Mouse (Mus musculus) CH12.LX (cell line): Measurements from ENCODE around the gene Cttnbp2nl. TPM values are rescaled to one million over a fixed set of nuclear protein-coding genes. Genes with fewer than 3 reads are reported as not detected.

Experiments used
- DNase-seq: peaks from one replicate; pipeline ENCODE4 v3.0.0-alpha.2; 2013; ENCODE audit errors: extremely low read depth
- H3K27ac ChIP-seq: 2 replicates; pipeline ENCODE4 v1.5.1; 2012; ENCODE audit warnings: low read depth, mild to moderate bottlenecking, control low read depth, moderate library complexity; ENCODE audit not compliant: insufficient read depth
- H3K27me3 ChIP-seq: replicated peaks from 2 replicates; pipeline ENCODE3; 2012; ENCODE audit warnings: inconsistent platforms
- H3K36me3 ChIP-seq, 2 experiments: replicated peaks in 1 of 2; 2 replicates each; pipeline versions ENCODE3 to v1.6.1; 2012; ENCODE audit warnings: inconsistent platforms in 1 of 2, low read length in 1 of 2, mild to moderate bottlenecking in 1 of 2, mixed read lengths in 1 of 2, moderate library complexity in 1 of 2; ENCODE audit not compliant: control insufficient read depth in 1 of 2, insufficient read depth in 1 of 2
- H3K4me1 ChIP-seq, 2 experiments: 2 replicates each; pipeline ENCODE4 v1.6.1; 2012; ENCODE audit warnings: inconsistent platforms in 1 of 2, moderate library complexity in 1 of 2; ENCODE audit not compliant: insufficient read depth in 2 of 2, control insufficient read depth in 1 of 2
- H3K4me2 ChIP-seq: 2 replicates; pipeline ENCODE4 v1.6.1; 2012; ENCODE audit warnings: low read depth, mild to moderate bottlenecking, control low read depth; ENCODE audit not compliant: poor library complexity, insufficient read depth, severe bottlenecking
- H3K4me3 ChIP-seq, 3 experiments: fragments of 150-350 bp in 1 of 3; sonication (generic) in 1 of 3; replicated peaks in 1 of 3; 2 replicates each; pipeline versions ENCODE3 to v1.5.1; 2011 to 2012; ENCODE audit warnings: low read depth in 2 of 3, low read length in 2 of 3, mild to moderate bottlenecking in 2 of 3, moderate library complexity in 2 of 3, control low read depth in 1 of 3, improper control_type of control experiment in 1 of 3, inconsistent platforms in 1 of 3, mixed read lengths in 1 of 3; ENCODE audit not compliant: poor library complexity in 1 of 3
- H3K79me2 ChIP-seq: replicated peaks from 2 replicates; pipeline ENCODE4 v1.6.1; 2012; ENCODE audit warnings: mild to moderate bottlenecking, moderate library complexity; ENCODE audit not compliant: control insufficient read depth, poor library complexity, insufficient read depth, severe bottlenecking; ENCODE audit errors: extremely low read depth
- H3K9ac ChIP-seq: 2 replicates; pipeline ENCODE4 v1.6.1; 2012; ENCODE audit warnings: low read depth, mild to moderate bottlenecking, control low read depth, moderate library complexity; ENCODE audit not compliant: insufficient read depth
- H3K9me3 ChIP-seq: replicated peaks from 2 replicates; pipeline ENCODE3; 2012; ENCODE audit warnings: low read length, inconsistent platforms, mixed read lengths
- CTCF ChIP-seq, 2 experiments: IDR thresholded peaks in 1 of 2; conservative IDR thresholded peaks in 1 of 2; 2 replicates each; pipeline ENCODE4 v1.5.1; 2011 to 2012; ENCODE audit warnings: low read depth in 2 of 2, low read length in 2 of 2, improper control_type of control experiment in 1 of 2, inconsistent platforms in 1 of 2, mild to moderate bottlenecking in 1 of 2, moderate library complexity in 1 of 2
- E2F4 ChIP-seq: IDR thresholded peaks from 2 replicates; pipeline ENCODE4 v1.6.1; 2011; ENCODE audit warnings: low read depth, low read length, improper control_type of control experiment; ENCODE audit not compliant: insufficient replicate concordance
- EP300 ChIP-seq: IDR thresholded peaks from 2 replicates; pipeline ENCODE4 v1.6.1; 2011; ENCODE audit warnings: low read length, improper control_type of control experiment
- ETS1 ChIP-seq: conservative IDR thresholded peaks from 2 replicates; pipeline ENCODE4 v1.6.1; 2012; ENCODE audit warnings: low read depth, mild to moderate bottlenecking, inconsistent platforms, low read length, improper control_type of control experiment, moderate library complexity
- GABPA ChIP-seq: IDR thresholded peaks from 2 replicates; pipeline ENCODE4 v1.6.1; 2012; ENCODE audit warnings: low read depth, low read length, improper control_type of control experiment, inconsistent platforms; ENCODE audit not compliant: insufficient replicate concordance
- HCFC1 ChIP-seq: IDR thresholded peaks from 2 replicates; pipeline ENCODE4 v1.6.1; 2012; ENCODE audit warnings: low read depth, mild to moderate bottlenecking, inconsistent platforms, low read length, improper control_type of control experiment
- JUN ChIP-seq: IDR thresholded peaks from 2 replicates; pipeline ENCODE4 v1.6.1; 2011; ENCODE audit warnings: low read depth, mild to moderate bottlenecking, low read length, improper control_type of control experiment, moderate library complexity; ENCODE audit not compliant: insufficient read depth
- JUND ChIP-seq: conservative IDR thresholded peaks from 2 replicates; pipeline ENCODE4 v1.6.1; 2011; ENCODE audit warnings: low read depth, low read length, improper control_type of control experiment
- KAT2A ChIP-seq: IDR thresholded peaks from 2 replicates; pipeline ENCODE4 v1.6.1; 2012; ENCODE audit warnings: low read length, improper control_type of control experiment, inconsistent platforms; ENCODE audit not compliant: insufficient replicate concordance
- MAFK ChIP-seq: IDR thresholded peaks from 2 replicates; pipeline ENCODE4 v1.6.1; 2011; ENCODE audit warnings: low read length, improper control_type of control experiment; ENCODE audit not compliant: insufficient replicate concordance
- MAZ ChIP-seq: IDR thresholded peaks from 2 replicates; pipeline ENCODE4 v1.6.1; 2012; ENCODE audit warnings: low read depth, mild to moderate bottlenecking, inconsistent platforms, low read length, improper control_type of control experiment, moderate library complexity
- MXI1 ChIP-seq: IDR thresholded peaks from 2 replicates; pipeline ENCODE4 v1.6.1; 2011; ENCODE audit warnings: mild to moderate bottlenecking, low read depth, low read length, improper control_type of control experiment
- MYC ChIP-seq: IDR thresholded peaks from 2 replicates; pipeline ENCODE4 v1.6.1; 2011; ENCODE audit warnings: low read depth, mild to moderate bottlenecking, improper control_type of control experiment, low read length
- NELFE ChIP-seq: IDR thresholded peaks from 2 replicates; pipeline ENCODE4 v1.6.1; 2011; ENCODE audit warnings: low read depth, low read length, improper control_type of control experiment
- POLR2A ChIP-seq: IDR thresholded peaks from 2 replicates; pipeline ENCODE4 v1.6.1; 2011; ENCODE audit warnings: low read depth, mild to moderate bottlenecking, improper control_type of control experiment, low read length
- POLR2AphosphoS2 ChIP-seq: IDR thresholded peaks from 2 replicates; pipeline ENCODE4 v1.6.1; 2011; ENCODE audit warnings: low read depth, low read length, improper control_type of control experiment
- RAD21 ChIP-seq: IDR thresholded peaks from 2 replicates; pipeline ENCODE4 v1.6.1; 2011; ENCODE audit warnings: low read depth, mild to moderate bottlenecking, low read length, improper control_type of control experiment, moderate library complexity
- RCOR1 ChIP-seq: conservative IDR thresholded peaks from 2 replicates; pipeline ENCODE4 v1.6.1; 2012; ENCODE audit warnings: low read depth, mild to moderate bottlenecking, inconsistent platforms, low read length, improper control_type of control experiment
- SIN3A ChIP-seq: IDR thresholded peaks from 2 replicates; pipeline ENCODE4 v1.6.1; 2012; ENCODE audit warnings: low read length, improper control_type of control experiment, inconsistent platforms
- USF2 ChIP-seq: conservative IDR thresholded peaks from 2 replicates; pipeline ENCODE4 v1.6.1; 2011; ENCODE audit warnings: low read depth, low read length, improper control_type of control experiment
- ZMIZ1 ChIP-seq: IDR thresholded peaks from 2 replicates; pipeline ENCODE4 v1.6.1; 2012; ENCODE audit warnings: low read depth, mild to moderate bottlenecking, inconsistent platforms, low read length, improper control_type of control experiment
- ZNF384 ChIP-seq: IDR thresholded peaks from 2 replicates; pipeline ENCODE4 v1.6.1; 2012; ENCODE audit warnings: low read depth, low read length, improper control_type of control experiment, inconsistent platforms
- dilution Hi-C: fragments of 300-500 bp; cut with MboI; formaldehyde crosslinking; loops from 2 replicates; pipeline ENCODE4 v1.14.3; 2020; ENCODE audit warnings: low sequenced_read_pairs; ENCODE audit not compliant: extremely low pct_unique_long_range_greater_than_20kb, extremely low pct_ligation_motif_present
- in situ Hi-C: fragments of 300-500 bp; cut with MboI; formaldehyde crosslinking; loops from 3 replicates; pipeline ENCODE4 v1.14.3; 2019; ENCODE audit warnings: low sequenced_read_pairs, low pct_ligation_motif_present, low pct_unique_long_range_greater_than_20kb, mixed read lengths
- polyA plus RNA-seq: library from polyadenylated mRNA; unstranded; fragments of >175 nt; gene quantifications from 2 replicates; pipeline ENCODE4 v1.2.1, GENCODE M21; 2012; ENCODE audit warnings: low read depth; ENCODE audit not compliant: insufficient read length
- total RNA-seq, 2 experiments: library from RNA; depleted of rRNA; stranded (reverse); fragments of 300-350 nt in 1 of 2; fragments of >200 nt in 1 of 2; gene quantifications; 2 replicates each; pipeline ENCODE4 v1.2.3; 2012 to 2014

Cttnbp2nl gene
- total and polyA plus RNA-seq, 3 experiments, result 0.21 to 0.70 (median 0.43) TPM

- Histone ChIP-seq H3K4me3 (no peak overlapping the region), H3K9me3 (no peaks in the 10 kb centered on the region), H3K27me3 (peaks cover 2% of the 10 kb centered on the region), H3K27ac (no peak overlapping the region), H3K4me1 (peaks cover 3 to 7% of the 10 kb centered on the region in 2 experiments; a peak in 2 of 4 replicates), H3K9ac (no peak overlapping the region)
- no peak for TF ChIP-seq JUND
- TF ChIP-seq NELFE, result no peak
- TF ChIP-seq GABPA, result no peak
- no peak for TF ChIP-seq EP300
- TF ChIP-seq MYC, result no peak
- TF ChIP-seq MAFK, result no peak
- no peak for TF ChIP-seq RAD21
- TF ChIP-seq POLR2AphosphoS2, result no peak
- TF ChIP-seq RCOR1, result no peak
- no peak for TF ChIP-seq KAT2A
- no peak for TF ChIP-seq POLR2A
- TF ChIP-seq ZMIZ1, result no peak
- TF ChIP-seq MXI1, result no peak
- TF ChIP-seq CTCF (conservative IDR thresholded peaks at IDR 0.05 in 1 of 2, IDR thresholded peaks at IDR 0.05 in 1 of 2; ENCODE audit: low read depth in 2 of 2, low read length in 2 of 2), result no peak
- no peak for TF ChIP-seq ZNF384
- TF ChIP-seq MAZ, result no peak
- TF ChIP-seq, all 38 proteins: peak for 0
- Histone ChIP-seq H3K4me2 (no peak overlapping the region), H3K79me2 (no peaks in the 10 kb centered on the region), H3K36me3 (no peaks in the 10 kb centered on the region)
- in situ Hi-C loops (loop anchor here (10.0 kb wide), 1 partner anchor 178 kb away; the partner anchor contains the start of genes Fam19a3, Ppm1j and Rhoc), dilution Hi-C loops (no loop called here)
- no peak for DNase-seq
Measured at GRCm38 (mm10) chr3:104962866-104963265, 90.1 kb downstream of the Cttnbp2nl start.

- peaks cover 2% of the 10 kb centered on the region for H3K27me3 ChIP-seq
- no peaks in the 10 kb centered on the region for H3K79me2 ChIP-seq
- dilution Hi-C loops, result no loop called here
- DNase-seq, result no peak
- no peak overlapping the region for H3K4me3 ChIP-seq
- TF ChIP-seq E2F4, result no peak
- no peak for TF ChIP-seq JUN
- TF ChIP-seq HCFC1, result no peak
- TF ChIP-seq POLR2A, result no peak
- no peak for TF ChIP-seq CTCF (conservative IDR thresholded peaks at IDR 0.05 in 1 of 2, IDR thresholded peaks at IDR 0.05 in 1 of 2; ENCODE audit: low read depth in 2 of 2, low read length in 2 of 2)
- no peak for TF ChIP-seq ETS1
- TF ChIP-seq KAT2A, result no peak
- TF ChIP-seq USF2, result no peak
- no peak for TF ChIP-seq EP300
- TF ChIP-seq SIN3A, result no peak
- no peak overlapping the region for H3K4me2 ChIP-seq
- no peaks in the 10 kb centered on the region for H3K36me3 ChIP-seq
- H3K9ac ChIP-seq, result no peak overlapping the region
- in situ Hi-C loops, result loop anchor here (10.0 kb wide), 1 partner anchor 177 kb away; the partner anchor contains the start of genes Fam19a3, Ppm1j and Rhoc
- H3K27ac ChIP-seq, result no peak overlapping the region
- no peaks in the 10 kb centered on the region for H3K9me3 ChIP-seq
- peaks cover 3 to 7% of the 10 kb centered on the region in 2 experiments; a peak in 3 of 4 replicates for H3K4me1 ChIP-seq
Measured at GRCm38 (mm10) chr3:104962141-104962611, 90.8 kb downstream of the Cttnbp2nl start.
